Mouse (Mus musculus) cerebellum, adult 2 months (tissue): Measurements from ENCODE around the gene Jam3. TPM values are rescaled to one million over a fixed set of nuclear protein-coding genes. Genes with fewer than 3 reads are reported as not detected.

ENCODE experiments used
- DNase-seq, 2 experiments: peaks; one replicate each; pipeline ENCODE4 v3.0.0; 2021
- H3K27ac ChIP-seq: fragments of 200-500 bp; 2 replicates; pipeline ENCODE4 v1.5.1; 2012; ENCODE audit warnings: low read length, control low read depth, inconsistent platforms; ENCODE audit not compliant: insufficient read depth
- H3K27me3 ChIP-seq: fragments of 200-500 bp; 2 replicates; pipeline ENCODE4 v1.6.1; 2012; ENCODE audit warnings: inconsistent platforms, mild to moderate bottlenecking, low read length, moderate library complexity; ENCODE audit not compliant: control insufficient read depth, insufficient read depth
- H3K4me1 ChIP-seq: fragments of 200-500 bp; 2 replicates; pipeline ENCODE4 v1.6.1; 2011; ENCODE audit warnings: low read length; ENCODE audit not compliant: control insufficient read depth, insufficient read depth
- H3K4me3 ChIP-seq: fragments of 200-500 bp; replicated peaks from 2 replicates; pipeline ENCODE3; 2011; ENCODE audit warnings: mild to moderate bottlenecking, low read depth, low read length, control low read depth; ENCODE audit not compliant: insufficient read depth
- CTCF ChIP-seq: fragments of 200-500 bp; IDR thresholded peaks from 2 replicates; pipeline ENCODE4 v1.5.1; 2011; ENCODE audit warnings: low read depth, mild to moderate bottlenecking, control low read depth, low read length, moderate library complexity, borderline replicate concordance; ENCODE audit not compliant: insufficient read depth
- POLR2A ChIP-seq: fragments of 200-500 bp; IDR thresholded peaks from 2 replicates; pipeline ENCODE4 v1.6.1; 2011; ENCODE audit warnings: low read length, control low read depth, borderline replicate concordance; ENCODE audit not compliant: insufficient read depth
- WGBS: fragments of 180-500 bp; shearing (Covaris S2); methylation state at CpG from one replicate; pipeline ENCODE4 v1.1.7; 2018; 5-methylcytosine and 5-hydroxymethylcytosine counted together
- polyA plus RNA-seq: library from polyadenylated mRNA; depleted of rRNA; stranded (reverse); fragments of >200 nt; gene quantifications from 2 replicates; pipeline ENCODE4 v1.2.3, GENCODE M21; 2012

The Jam3 gene
- polyA plus RNA-seq, 1 experiment: 50.8 TPM

- no peak overlapping the region for H3K4me3 ChIP-seq
- DNase-seq: no peak
- WGBS: 92% methylated on average over 6 of the region's 6 CpGs
- no peaks in the 10 kb centered on the region for H3K27me3 ChIP-seq
- H3K27ac ChIP-seq: no peak overlapping the region
- no peak for TF ChIP-seq POLR2A
- peaks cover 13% of the 10 kb centered on the region for H3K4me1 ChIP-seq
Measured at GRCm38 (mm10) chr9:27175682-27176081, 20.5 kb upstream of the Jam3 start.

GRCm38 (mm10) chr9:27175241-27175640, 20.0 kb upstream of the Jam3 start:
- peaks cover 10% of the 10 kb centered on the region for H3K4me1 ChIP-seq
- TF ChIP-seq CTCF (no peak), POLR2A (no peak)
- H3K27me3 ChIP-seq: no peaks in the 10 kb centered on the region
- no peak overlapping the region for H3K4me3 ChIP-seq
- DNase-seq: no peak
- 97% methylated on average over 13 of the region's 13 CpGs for WGBS
- no peak overlapping the region for H3K27ac ChIP-seq

- Histone ChIP-seq H3K27me3 (no peaks in the 10 kb centered on the region), H3K4me1 (peaks cover 5% of the 10 kb centered on the region), H3K4me3 (no peak overlapping the region), H3K27ac (no peak overlapping the region)
- TF ChIP-seq CTCF: no peak
- no peak for TF ChIP-seq POLR2A
- peak in 1 of 2 experiments; percentile 51 for DNase-seq
- WGBS: 18% methylated on average over 5 of the region's 5 CpGs
Measured at GRCm38 (mm10) chr9:27174079-27174478, 18.9 kb upstream of the Jam3 start.

GRCm38 (mm10) chr9:27173646-27174045, 18.4 kb upstream of the Jam3 start:
- H3K27me3 ChIP-seq: no peaks in the 10 kb centered on the region
- no peak for TF ChIP-seq CTCF
- TF ChIP-seq POLR2A: no peak
- peaks cover 5% of the 10 kb centered on the region for H3K4me1 ChIP-seq
- WGBS: 86% methylated on average over 2 of the region's 2 CpGs
- no peak for DNase-seq
- no peak overlapping the region for H3K27ac ChIP-seq
- H3K4me3 ChIP-seq: no peak overlapping the region

- TF ChIP-seq POLR2A (no peak), CTCF (no peak)
- 91% methylated on average over 6 of the region's 6 CpGs for WGBS
- Histone ChIP-seq H3K4me3 (no peak overlapping the region), H3K27ac (no peak overlapping the region), H3K27me3 (no peaks in the 10 kb centered on the region), H3K4me1 (peaks cover 5% of the 10 kb centered on the region)
- DNase-seq: no peak
Measured at GRCm38 (mm10) chr9:27172839-27173238, 17.6 kb upstream of the Jam3 start.

- no peak for DNase-seq
- H3K27ac ChIP-seq: no peak overlapping the region
- no peaks in the 10 kb centered on the region for H3K27me3 ChIP-seq
- WGBS: 56% methylated on average over 3 of the region's 3 CpGs
- TF ChIP-seq POLR2A: no peak
- TF ChIP-seq CTCF: no peak
- no peak overlapping the region for H3K4me3 ChIP-seq
- H3K4me1 ChIP-seq: peaks cover 5% of the 10 kb centered on the region
Measured at GRCm38 (mm10) chr9:27170726-27171125, 15.5 kb upstream of the Jam3 start.

GRCm38 (mm10) chr9:27166981-27167380, 11.8 kb upstream of the Jam3 start:
- Histone ChIP-seq H3K27me3 (no peaks in the 10 kb centered on the region; the same call in 1 of the 2 replicates), H3K4me3 (no peak overlapping the region), H3K4me1 (no peaks in the 10 kb centered on the region), H3K27ac (no peak overlapping the region)
- 94% methylated on average over 1 of the region's 1 CpGs for WGBS
- TF ChIP-seq CTCF (no peak), POLR2A (no peak)
- no peak for DNase-seq

GRCm38 (mm10) chr9:27165596-27165995, 10.4 kb upstream of the Jam3 start:
- no peak for TF ChIP-seq CTCF
- no peak for TF ChIP-seq POLR2A
- no peak for DNase-seq
- Histone ChIP-seq H3K4me3 (no peak overlapping the region), H3K4me1 (no peaks in the 10 kb centered on the region), H3K27me3 (no peaks in the 10 kb centered on the region; the same call in 1 of the 2 replicates), H3K27ac (no peak overlapping the region)
- WGBS: 81% methylated on average over 3 of the region's 3 CpGs
